Mouse (Mus musculus): Measurements from ENCODE around the gene Plk2. TPM values are rescaled to one million over a fixed set of nuclear protein-coding genes. Genes with fewer than 3 reads are reported as not detected.

Plk2 gene
- total and polyA plus RNA-seq, 3 experiments = 3.0 to 15.4 (median 10.6) TPM

DNA sequence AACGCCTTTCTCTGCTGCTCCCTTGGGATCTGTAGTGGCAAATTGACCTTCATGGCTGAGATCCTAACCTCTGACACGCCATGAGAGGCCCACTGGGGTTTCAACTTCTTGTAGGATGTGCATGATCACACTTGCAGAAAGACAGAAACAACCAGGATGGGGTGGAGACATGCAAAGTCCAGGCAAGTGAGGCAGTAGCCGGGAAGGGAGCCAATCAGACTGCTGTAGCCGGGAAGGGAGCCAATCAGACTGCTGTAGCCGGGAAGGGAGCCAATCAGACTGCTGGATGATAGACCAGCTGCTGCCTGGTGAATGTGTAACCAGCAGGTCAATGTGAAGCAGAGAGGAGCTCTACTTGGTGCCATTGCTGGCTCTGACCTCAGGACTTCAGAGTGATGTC, 11.3 kb downstream of the Plk2 start:
- DNase-seq = peak; percentile 14

DNA sequence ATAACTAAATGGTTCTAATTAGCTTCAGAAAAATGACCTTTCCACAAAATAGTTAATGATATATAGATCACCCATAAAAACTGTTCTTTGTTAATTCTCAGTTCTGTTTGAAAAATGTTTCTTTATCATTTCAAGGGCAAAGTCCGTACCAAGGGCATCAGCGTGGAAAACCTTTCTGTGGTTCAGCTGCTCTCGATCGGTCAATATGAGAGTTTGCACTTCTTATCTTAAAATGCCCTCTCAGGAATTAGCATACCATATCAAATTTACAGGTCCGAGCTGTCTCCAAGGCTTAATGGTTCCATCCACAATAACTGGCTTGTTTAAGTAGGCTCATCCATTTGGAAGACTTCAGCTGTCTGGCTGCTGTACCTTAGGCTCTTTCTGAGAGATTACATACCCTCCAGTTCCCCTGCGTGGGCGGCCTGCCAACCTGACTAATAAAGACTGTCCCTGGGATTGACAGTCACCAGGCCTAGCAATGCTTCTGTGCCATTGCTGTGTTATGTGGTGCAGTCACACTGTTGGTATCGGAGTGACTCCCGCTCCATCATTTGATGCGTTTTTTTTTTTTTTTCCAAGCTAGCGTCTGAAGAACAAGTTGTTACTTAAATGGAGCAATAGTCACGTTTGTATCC, 17.8 kb downstream of the Plk2 start:
- peak; percentile 82 for DNase-seq

DNA sequence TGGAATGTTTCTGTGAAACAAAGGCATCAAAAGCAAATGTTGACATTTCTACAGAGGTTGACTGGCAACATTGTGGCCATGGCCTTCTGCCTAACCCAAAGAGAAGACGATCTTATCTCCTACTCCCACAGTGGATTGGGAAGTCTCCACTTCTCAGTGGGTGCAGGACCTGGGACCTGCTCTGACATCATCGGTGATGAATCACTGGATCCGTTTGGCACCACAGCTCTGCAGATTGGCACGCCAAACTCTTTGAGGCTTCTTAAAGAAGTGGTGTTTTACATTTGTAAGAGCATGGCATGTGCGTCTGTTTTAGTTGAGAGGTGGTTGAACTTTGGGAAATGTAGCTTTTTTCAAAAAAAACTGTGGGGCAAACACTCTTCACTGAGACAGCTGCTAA, 23.8 kb downstream of the Plk2 start:
- DNase-seq = peak; percentile 41

DNA sequence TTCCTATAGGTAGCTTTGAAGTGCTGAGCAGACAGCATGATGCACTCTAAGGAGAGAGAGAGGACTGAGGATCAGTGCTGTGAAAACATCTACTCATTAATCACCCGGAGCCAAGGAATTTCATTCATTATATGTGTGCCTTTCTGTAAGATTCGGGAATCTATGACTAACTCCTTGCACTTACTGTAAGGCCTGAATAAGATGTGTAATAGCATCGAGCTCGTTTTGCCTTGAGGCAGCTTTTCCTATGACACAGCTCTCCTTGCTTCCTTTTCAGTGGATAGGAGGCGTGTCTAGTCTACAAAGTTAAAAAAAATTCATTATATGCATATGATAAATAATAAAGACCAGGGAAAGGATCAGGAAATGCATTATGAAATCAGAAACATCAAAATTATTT, 24.8 kb downstream of the Plk2 start:
- DNase-seq = no peak

DNA sequence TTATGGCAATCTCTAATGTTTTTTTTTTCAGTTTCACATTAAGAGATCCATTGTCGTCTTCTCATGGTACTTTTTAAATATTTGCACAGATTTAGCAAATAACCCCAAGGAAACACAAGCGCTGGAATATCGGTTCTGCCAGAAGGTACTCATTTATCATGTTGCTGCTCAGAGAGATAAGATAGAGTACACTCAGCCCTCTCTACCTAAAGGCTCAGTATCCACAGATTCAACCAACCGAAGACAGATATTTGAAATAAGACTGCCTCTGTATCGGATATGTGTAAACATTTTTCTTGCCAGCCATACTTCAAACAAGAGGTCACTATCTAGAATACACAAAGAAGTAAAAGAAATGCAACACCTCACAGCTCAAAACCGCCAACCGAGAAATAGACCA, 27.6 kb downstream of the Plk2 start:
- no peak for DNase-seq

DNA sequence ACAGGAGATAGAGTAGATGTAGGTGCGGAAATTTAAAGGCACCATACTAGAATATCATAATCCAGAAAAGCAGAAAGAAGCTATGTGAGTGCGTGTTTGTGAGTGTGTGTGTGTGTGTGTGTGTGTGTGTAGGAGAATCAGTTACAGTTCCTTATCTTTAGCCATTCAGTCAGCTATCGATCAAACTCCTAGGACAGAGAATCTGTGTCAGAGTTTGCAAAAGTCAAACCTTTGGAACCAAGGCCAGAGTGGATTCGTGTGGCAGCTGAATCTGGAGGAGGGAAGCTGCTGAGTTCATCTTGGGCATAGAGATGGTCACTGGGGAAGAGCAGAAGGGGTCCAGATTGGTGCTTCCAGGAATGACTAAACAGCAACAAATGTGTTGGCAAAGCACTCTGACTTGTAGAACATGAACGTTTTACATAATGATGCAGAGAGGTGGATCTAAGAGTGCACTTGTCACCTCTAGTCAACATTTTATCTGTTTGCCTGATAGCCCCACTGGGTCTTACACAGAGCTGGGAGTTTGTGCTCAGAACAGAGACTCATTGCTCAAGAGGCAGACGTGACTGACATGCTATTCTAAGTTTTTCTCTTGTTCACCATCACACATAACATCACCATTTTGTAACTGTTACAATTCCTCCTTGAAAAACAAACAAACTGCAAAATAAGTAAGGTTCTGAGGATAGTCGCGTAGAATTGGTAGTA, 30.8 kb downstream of the Plk2 start:
- DNase-seq = no peak

DNA sequence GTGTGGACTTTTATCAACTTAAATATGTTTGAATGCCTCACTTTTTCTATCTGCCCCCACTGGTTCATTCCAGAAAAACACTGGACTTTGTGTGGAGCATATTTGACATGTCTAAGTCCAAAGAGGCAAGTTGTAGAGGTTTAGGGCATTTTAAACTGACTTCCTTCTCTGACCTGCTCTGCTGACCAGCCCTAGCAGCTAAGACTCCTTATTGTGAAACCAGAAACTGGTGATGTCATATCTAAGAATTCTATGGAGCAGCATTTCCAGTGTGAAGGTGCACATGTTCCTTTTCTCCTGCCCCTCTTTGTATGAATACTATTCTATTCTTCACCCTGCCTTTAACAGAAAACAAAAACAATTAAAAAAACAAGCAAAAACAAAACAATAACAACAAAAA, 36.5 kb downstream of the Plk2 start:
- DNase-seq = no peak

DNA sequence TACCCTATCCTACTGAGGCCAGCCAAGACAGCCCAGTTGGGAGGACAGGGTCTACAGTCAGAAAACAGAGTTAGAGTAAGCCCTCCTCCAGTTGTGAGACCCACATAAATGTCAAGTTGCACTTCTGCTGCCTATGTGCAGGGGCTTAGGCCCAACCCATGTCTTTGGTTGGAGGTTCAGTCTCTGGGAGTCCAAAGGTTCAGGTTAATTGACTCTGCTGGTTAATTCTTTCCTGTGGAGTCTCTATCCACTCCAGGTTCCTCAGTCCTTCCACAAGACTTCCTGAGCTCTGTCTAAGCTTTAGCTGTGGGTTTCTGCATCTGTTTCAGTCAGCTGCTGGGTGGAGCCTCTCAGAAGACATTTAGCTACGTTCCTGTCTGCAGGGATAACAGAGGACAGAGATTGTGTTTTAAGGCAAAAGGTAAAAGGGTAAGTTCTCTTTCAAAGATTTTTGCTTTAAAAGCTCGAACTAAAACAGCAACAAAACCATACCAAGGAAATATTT, 37.3 kb downstream of the Plk2 start:
- no peak for DNase-seq

DNA sequence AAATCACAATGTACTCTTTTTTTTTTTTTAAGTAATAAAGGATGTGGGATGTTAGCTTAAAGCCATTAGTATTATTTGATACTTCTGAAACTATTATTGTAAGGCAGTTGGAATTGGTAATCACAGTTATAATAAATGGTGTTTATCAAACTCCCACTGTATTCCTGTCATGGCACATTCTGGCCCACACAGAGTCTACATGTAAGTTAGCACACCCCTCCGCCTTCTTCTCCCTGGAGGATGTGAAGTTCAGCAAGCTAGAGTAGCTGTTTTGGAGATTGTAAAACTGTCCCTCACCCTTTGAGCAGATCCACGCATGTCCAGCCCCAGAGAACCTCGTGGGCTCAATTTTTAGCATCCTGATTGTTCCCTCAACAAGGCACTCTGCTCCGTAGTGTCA, 37.8 kb downstream of the Plk2 start:
- no peak for DNase-seq

DNA sequence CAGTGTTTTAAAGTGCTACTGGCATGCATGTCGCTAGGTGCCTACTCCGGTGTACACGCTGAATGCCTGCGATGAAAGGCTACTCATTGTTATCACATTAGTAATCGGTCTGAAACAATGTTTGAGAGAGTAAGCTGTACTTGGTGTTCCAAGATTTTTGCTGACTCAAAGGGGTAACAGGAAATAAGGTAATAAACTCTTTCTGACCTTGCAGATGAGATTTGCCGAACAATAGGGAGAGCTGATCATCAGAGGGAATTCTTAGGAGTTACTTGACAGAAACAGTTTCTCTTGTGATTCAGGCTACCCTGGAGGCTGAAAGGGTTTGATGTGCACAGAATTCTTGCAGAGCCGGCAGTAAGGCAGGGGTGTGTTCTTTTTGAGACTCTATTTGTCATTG, 41.8 kb downstream of the Plk2 start:
- no peak for DNase-seq

DNA sequence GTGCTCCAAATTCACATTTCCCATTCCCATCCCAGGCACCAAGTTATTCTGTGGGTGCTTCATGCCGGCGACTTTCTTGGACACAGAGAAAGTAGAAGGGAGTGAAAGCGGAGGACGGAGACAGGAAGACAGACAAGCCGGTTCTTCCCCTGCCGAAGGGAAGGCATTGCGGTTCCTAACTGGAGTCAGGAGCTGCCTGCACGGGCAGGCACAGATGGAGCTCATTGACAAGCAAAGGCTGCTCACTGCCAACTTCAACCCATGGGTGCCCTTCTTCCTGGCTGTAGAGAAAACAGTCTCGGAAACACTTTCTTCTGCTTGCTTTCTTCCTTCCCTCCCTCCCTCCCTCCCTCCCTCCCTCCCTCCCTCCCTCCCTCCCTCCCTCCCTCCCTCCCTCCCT, 43.8 kb downstream of the Plk2 start:
- no peak for DNase-seq

DNA sequence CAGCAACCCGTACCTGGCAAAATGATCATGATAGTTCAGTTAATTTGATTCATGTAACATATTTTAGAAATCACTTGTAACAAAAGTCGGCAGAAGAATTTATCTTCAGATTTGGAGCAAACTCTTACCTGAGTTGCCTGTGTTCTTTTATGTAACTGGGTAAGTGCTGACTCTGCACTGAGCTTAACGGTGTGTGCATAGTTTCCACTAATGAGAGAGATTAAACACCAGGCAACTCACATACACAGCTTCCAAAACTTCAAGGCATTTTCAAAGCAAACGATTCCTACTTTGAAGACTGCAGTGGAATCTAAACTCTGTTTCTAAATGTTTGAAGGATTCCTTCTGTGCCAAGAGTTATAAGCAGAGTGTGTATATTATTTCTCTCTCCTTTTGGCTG, 49.5 kb downstream of the Plk2 start:
- no peak for DNase-seq

DNA sequence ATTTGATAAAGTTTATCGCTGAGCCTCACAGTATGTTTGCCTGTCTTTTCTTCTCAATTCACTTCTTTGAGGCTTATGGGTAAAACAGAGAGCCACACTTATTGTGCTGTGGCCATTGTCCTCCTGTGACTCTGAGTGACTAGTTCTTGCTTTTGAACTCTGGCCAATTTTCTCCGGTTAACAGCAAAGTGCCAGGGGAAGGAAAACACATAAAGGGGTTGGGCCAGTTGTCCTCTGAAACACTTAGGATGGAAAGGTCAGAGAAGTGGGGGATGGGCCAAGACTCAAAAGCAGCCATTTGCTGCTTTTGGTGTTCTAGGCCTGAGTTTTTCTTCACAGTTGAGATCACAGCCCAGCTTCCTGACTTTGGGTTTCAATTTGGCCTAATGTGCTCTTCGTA, 50.0 kb downstream of the Plk2 start:
- peak; percentile 11 for DNase-seq

DNA sequence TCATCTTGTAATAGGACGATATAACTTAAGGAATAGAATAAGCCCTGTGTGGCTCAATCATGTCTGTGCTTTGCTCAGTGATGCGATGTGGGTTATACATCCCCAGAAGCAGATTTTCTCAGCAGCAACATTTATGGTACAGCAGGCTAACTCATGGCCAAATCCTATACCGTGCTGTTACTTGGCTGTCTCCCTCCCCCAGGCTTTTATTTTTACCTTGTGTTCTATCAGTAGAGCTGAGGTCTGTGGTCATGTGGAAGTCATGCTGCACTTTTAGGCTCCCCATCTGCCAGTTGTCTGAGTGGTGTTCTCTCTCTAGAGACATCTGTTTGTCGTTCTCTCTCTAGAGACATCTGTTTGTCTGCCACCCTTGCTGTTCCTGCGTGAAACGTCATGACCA, 51.6 kb downstream of the Plk2 start:
- DNase-seq = no peak

DNA sequence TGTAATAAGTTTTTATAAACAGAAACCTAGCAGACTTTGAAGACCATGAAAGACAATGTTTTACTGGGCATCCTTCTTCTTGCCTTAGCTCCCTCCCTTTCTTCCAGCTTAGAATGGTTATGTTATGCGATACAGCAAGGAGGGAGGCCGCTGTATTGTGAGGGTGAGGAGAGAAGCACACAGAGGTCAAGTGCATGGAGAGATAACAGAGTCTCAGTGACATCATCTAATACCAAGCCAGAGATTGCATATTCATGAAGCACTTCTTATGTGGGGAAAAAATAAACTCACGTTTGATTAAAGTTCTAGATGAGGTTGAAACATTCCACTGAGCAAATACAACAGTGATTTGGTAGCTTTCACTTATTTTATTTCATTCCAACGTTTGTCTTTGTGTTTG, 55.2 kb downstream of the Plk2 start:
- DNase-seq = no peak

Other genes with a start within 250 kb of the Plk2 start
- gene Rab3c, start 114.0 kb upstream of the Plk2 start, total RNA-seq (2021) = 10 to 100 TPM; 25.7 to 38.3 TPM
- 1.9 and 2.4 TPM in 2 replicates for gene Rab3c, start 114.0 kb upstream of the Plk2 start, polyA plus RNA-seq (2012; rRNA removed)
- under 1 TPM; 0.14 to 0.24 TPM for gene Gapt, start 37.8 kb upstream of the Plk2 start, total RNA-seq (2021)
- gene Gapt, start 37.8 kb upstream of the Plk2 start, polyA plus RNA-seq (2012; rRNA removed) = 0.19 TPM in 1 of 2 replicates, not detected in the other